Mouse (Mus musculus): ENCODE data around the gene Gucy2c. TPM values are rescaled to one million over a fixed set of nuclear protein-coding genes. Genes with fewer than 3 reads are reported as not detected.

The Gucy2c gene
- total RNA-seq, 2 experiments from 2014 or later, result 0.32 to 0.39 TPM

Small RNA genes lying within 50 kb of the gene (microRNA-seq; reads per million reads assigned to microRNA genes)
- gene Gm44364, result not detected

Other genes starting within 250 kb of the Gucy2c start
- gene Plbd1, start 119.8 kb downstream of the Gucy2c start, total RNA-seq (2021), result not detected
- 10 to 100 TPM in 1 of 2 experiments, 1 to 10 TPM in 1; 9.2 to 11.7 TPM for gene Hist4h4, start 22.6 kb upstream of the Gucy2c start, total RNA-seq (2021)
- gene H2afj, start 26.5 kb upstream of the Gucy2c start, total RNA-seq (2021), result 10 to 100 TPM; 55.2 to 67.5 TPM
- 1 to 10 TPM; 3.5 to 4.7 TPM for gene BC049715, start 45.9 kb upstream of the Gucy2c start, total RNA-seq (2021)
- gene Wbp11, start 46.5 kb upstream of the Gucy2c start, total RNA-seq (2021), result 100 to 1,000 TPM; 122 to 125 TPM
- 1 to 10 TPM; 3.6 to 5.6 TPM for gene Smco3, start 53.7 kb upstream of the Gucy2c start, total RNA-seq (2021)
- not detected for gene Art4, start 76.0 kb upstream of the Gucy2c start, total RNA-seq (2021)
- 10 to 100 TPM; 38.0 to 47.7 TPM for gene Mgp, start 94.1 kb upstream of the Gucy2c start, total RNA-seq (2021)
- gene Erp27, start 140.4 kb upstream of the Gucy2c start, total RNA-seq (2021), result not detected
- 1 to 10 TPM in 1 of 2 experiments, under 1 TPM in 1; 0.68 to 2.6 TPM for gene Pde6h, start 142.1 kb upstream of the Gucy2c start, total RNA-seq (2021)
- gene Arhgdib, start 160.1 kb upstream of the Gucy2c start, total RNA-seq (2021), result 10 to 100 TPM in 1 of 2 experiments, 1 to 10 TPM in 1; 8.9 to 11.0 TPM

Measured in left cerebral cortex, postnatal 36 days (tissue).